Mouse (Mus musculus) lung, adult 2 months (tissue): ENCODE measurements around the gene Melk.

Source experiments
- CTCF ChIP-seq: fragments of 200-500 bp; IDR thresholded peaks from 2 replicates; pipeline ENCODE4 v1.5.1; 2011; ENCODE audit warnings: mild to moderate bottlenecking, low read length, control low read depth; ENCODE audit not compliant: insufficient read depth
- POLR2A ChIP-seq: fragments of 200-500 bp; IDR thresholded peaks from 2 replicates; pipeline ENCODE4 v1.6.1; 2011; ENCODE audit warnings: low read depth, mild to moderate bottlenecking, control low read depth, low read length, borderline replicate concordance; ENCODE audit errors: extremely low read depth

- TF ChIP-seq CTCF (no peak), POLR2A (no peak)
These were observed 31.3 kb upstream of the Melk start for GRCm38 (mm10) chr4:44269376-44269817.
